Mouse (Mus musculus) embryonic facial prominence, embryonic 15.5 days (tissue): ENCODE data around the gene Eif5b. TPM values are rescaled to one million over a fixed set of nuclear protein-coding genes. Genes with fewer than 3 reads are reported as not detected.

Experiments used
- ATAC-seq: fragments of 200-750 bp; cut with Nextera tagmentation; 2 replicates; pipeline ENCODE4 v1.8.0; 2017; ENCODE audit warnings: low read depth, moderate TSS enrichment; ENCODE audit not compliant: insufficient number of reproducible peaks, low FRiP score, low TSS enrichment
- H3K27ac ChIP-seq: fragments of 300-500 bp; sonication (generic); replicated peaks from 2 replicates; pipeline ENCODE4 v1.5.1; 2015; ENCODE audit warnings: mild to moderate bottlenecking, inconsistent platforms
- H3K27me3 ChIP-seq: fragments of 300-500 bp; sonication (generic); 2 replicates; pipeline ENCODE4 v1.6.1; 2015; ENCODE audit warnings: inconsistent platforms
- H3K36me3 ChIP-seq: fragments of 300-500 bp; sonication (generic); 2 replicates; pipeline ENCODE4 v1.6.1; 2015; ENCODE audit warnings: mild to moderate bottlenecking, inconsistent platforms
- H3K4me1 ChIP-seq: fragments of 300-500 bp; sonication (generic); 2 replicates; pipeline ENCODE4 v1.6.1; 2015; ENCODE audit warnings: inconsistent platforms
- H3K4me2 ChIP-seq: fragments of 300-500 bp; sonication (generic); replicated peaks from 2 replicates; pipeline ENCODE4 v1.6.1; 2015; ENCODE audit warnings: mild to moderate bottlenecking, inconsistent platforms
- H3K4me3 ChIP-seq: fragments of 300-500 bp; sonication (generic); replicated peaks from 2 replicates; pipeline ENCODE4 v1.5.1; 2015; ENCODE audit warnings: mild to moderate bottlenecking, inconsistent platforms
- H3K9ac ChIP-seq: fragments of 300-500 bp; sonication (generic); 2 replicates; pipeline ENCODE4 v1.6.1; 2015; ENCODE audit warnings: inconsistent platforms
- H3K9me3 ChIP-seq: fragments of 300-500 bp; sonication (generic); replicated peaks from 2 replicates; pipeline ENCODE4 v1.6.1; 2016; ENCODE audit warnings: inconsistent platforms
- WGBS: fragments of 180-500 bp; shearing (Covaris S2); methylation state at CpG from one replicate; pipeline ENCODE4 v1.1.7; 2015; 5-methylcytosine and 5-hydroxymethylcytosine counted together
- polyA plus RNA-seq: library from polyadenylated mRNA; unstranded; fragments of >200 nt; fragmentation: Nextera tagmentation; extraction: Ambion mirVana; gene quantifications from 2 replicates; pipeline ENCODE4 v1.2.1, GENCODE M21; 2015

The Eif5b gene
- polyA plus RNA-seq, 1 experiment from 2014 or later, result 25.9 TPM

- WGBS, result 84% methylated on average over 7 of the region's 7 CpGs
- no peak overlapping the region for H3K27ac ChIP-seq
- no peak overlapping the region for H3K9ac ChIP-seq
- H3K9me3 ChIP-seq, result no peaks in the 10 kb centered on the region
- no peak overlapping the region for H3K4me2 ChIP-seq
- no peaks in the 10 kb centered on the region for H3K36me3 ChIP-seq
- no peak for ATAC-seq
- no peaks in the 10 kb centered on the region for H3K27me3 ChIP-seq
- H3K4me3 ChIP-seq, result no peak overlapping the region
- H3K4me1 ChIP-seq, result no peaks in the 10 kb centered on the region
Measured at GRCm38 (mm10) chr1:37977303-37977702, 20.5 kb upstream of the Eif5b start.

DNA sequence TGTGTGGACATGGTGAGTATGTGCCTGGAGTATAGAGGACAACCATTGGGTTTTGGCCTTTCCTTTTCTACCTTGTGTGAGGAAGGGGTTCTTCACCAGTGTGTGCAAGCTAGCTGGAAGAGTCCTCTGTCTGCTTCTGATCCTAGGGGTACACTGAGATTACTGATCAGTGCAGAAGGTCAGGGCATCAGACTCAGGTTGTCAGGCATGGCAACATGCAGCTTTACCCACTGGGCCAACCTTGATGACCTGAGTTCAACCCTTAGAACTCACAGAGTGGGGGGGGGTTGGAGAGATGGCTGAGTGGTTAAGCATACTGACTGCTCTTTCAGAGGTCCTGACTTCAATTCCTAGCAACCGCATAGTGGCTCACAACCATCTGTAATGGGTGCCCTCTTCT lies 13.5 kb upstream of the Eif5b start:
- Histone ChIP-seq H3K9me3 (no peaks in the 10 kb centered on the region), H3K4me2 (no peak overlapping the region), H3K4me1 (no peaks in the 10 kb centered on the region), H3K27ac (no peak overlapping the region), H3K9ac (no peak overlapping the region), H3K4me3 (no peak overlapping the region), H3K36me3 (peaks cover 34% of the 10 kb centered on the region), H3K27me3 (no peaks in the 10 kb centered on the region)
- 96% methylated on average over 1 of the region's 1 CpGs for WGBS
- no peak for ATAC-seq

DNA sequence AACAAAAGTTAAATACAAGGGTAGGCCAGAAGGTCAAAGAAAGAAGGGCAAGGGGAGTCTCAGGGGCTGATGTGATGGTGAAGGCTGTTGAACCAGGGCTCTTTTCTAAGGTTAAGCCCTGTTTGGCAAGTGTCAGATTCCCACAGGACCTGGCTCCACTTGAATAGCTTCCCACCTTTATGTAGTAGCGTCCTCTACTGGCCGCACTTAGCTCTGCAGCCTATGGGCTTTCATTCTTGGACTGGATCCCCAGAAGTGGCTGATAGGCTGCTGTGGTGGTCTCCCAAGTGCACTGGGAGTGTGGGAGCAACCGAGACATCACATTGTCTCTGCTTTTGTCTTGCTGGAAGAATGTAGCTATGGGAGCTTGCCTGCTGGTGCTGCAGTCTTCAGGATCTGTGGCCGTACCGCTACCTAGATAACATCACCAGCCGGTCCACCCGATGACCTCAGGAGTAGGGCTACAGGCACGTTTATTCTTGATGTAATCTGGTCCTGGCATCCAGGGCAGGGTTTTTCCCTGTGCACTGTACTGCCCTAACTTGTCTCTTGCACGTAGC lies 12.0 kb upstream of the Eif5b start:
- no peaks in the 10 kb centered on the region for H3K4me1 ChIP-seq
- no peak overlapping the region for H3K27ac ChIP-seq
- H3K4me3 ChIP-seq, result no peak overlapping the region
- no peak overlapping the region for H3K4me2 ChIP-seq
- no peaks in the 10 kb centered on the region for H3K27me3 ChIP-seq
- 82% methylated on average over 9 of the region's 9 CpGs for WGBS
- no peaks in the 10 kb centered on the region for H3K9me3 ChIP-seq
- peaks cover 46% of the 10 kb centered on the region for H3K36me3 ChIP-seq
- no peak overlapping the region for H3K9ac ChIP-seq
- ATAC-seq, result no peak

- no peak for ATAC-seq
- Histone ChIP-seq H3K9ac (no peak overlapping the region), H3K9me3 (no peaks in the 10 kb centered on the region), H3K4me1 (no peaks in the 10 kb centered on the region), H3K27me3 (no peaks in the 10 kb centered on the region), H3K27ac (no peak overlapping the region), H3K4me3 (no peak overlapping the region), H3K36me3 (peaks cover 65% of the 10 kb centered on the region), H3K4me2 (no peak overlapping the region)
- WGBS, result 92% methylated on average over 5 of the region's 5 CpGs
Measured at GRCm38 (mm10) chr1:37987856-37988255, 10.0 kb upstream of the Eif5b start.

DNA sequence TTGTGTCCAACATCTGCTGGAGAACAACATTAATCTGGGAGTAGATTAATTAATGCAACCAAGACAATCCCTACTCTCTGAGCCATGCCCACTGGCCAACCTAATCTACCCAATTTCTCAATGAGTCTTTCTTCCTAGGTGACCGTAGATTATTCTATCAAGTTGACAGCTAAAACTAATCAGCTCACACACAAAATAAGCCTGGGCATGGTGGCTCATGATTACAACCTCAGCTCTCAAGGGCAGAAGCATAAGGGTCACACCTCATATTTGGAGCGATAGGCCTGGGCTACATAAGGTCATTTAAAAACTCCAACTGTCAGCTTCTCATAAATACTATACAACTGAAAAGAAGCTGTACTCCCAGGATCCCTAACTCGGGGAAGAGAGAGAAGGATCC lies 1.6 kb upstream of the Eif5b start:
- Histone ChIP-seq H3K27ac (no peak overlapping the region), H3K4me3 (peak overlapping the region; percentile 83)
- no peak for ATAC-seq

GRCm38 (mm10) chr1:37996877-37997484 lies 829 bp upstream of the Eif5b start:
- peak overlapping the region; percentile 96 for H3K27ac ChIP-seq
- peaks cover 18% of the 10 kb centered on the region for H3K4me1 ChIP-seq
- ATAC-seq, result peak; percentile 96
- no peaks in the 10 kb centered on the region for H3K9me3 ChIP-seq
- H3K9ac ChIP-seq, result peak overlapping the region; percentile 68
- H3K4me2 ChIP-seq, result peak overlapping the region; percentile 84
- H3K27me3 ChIP-seq, result no peaks in the 10 kb centered on the region
- peaks cover 35% of the 10 kb centered on the region for H3K36me3 ChIP-seq
- under 1% methylated on average over 42 of the region's 42 CpGs for WGBS
- H3K4me3 ChIP-seq, result peak overlapping the region; percentile 83

More for the DNA sequence above, 1.6 kb upstream of the Eif5b start:
- WGBS, result 44% methylated on average over 3 of the region's 3 CpGs
- H3K4me2 ChIP-seq, result peak overlapping the region; percentile 84
- no peaks in the 10 kb centered on the region for H3K27me3 ChIP-seq
- H3K9me3 ChIP-seq, result no peaks in the 10 kb centered on the region
- H3K36me3 ChIP-seq, result peaks cover 42% of the 10 kb centered on the region
- peaks cover 18% of the 10 kb centered on the region for H3K4me1 ChIP-seq
- peak overlapping the region; percentile 68 for H3K9ac ChIP-seq

DNA sequence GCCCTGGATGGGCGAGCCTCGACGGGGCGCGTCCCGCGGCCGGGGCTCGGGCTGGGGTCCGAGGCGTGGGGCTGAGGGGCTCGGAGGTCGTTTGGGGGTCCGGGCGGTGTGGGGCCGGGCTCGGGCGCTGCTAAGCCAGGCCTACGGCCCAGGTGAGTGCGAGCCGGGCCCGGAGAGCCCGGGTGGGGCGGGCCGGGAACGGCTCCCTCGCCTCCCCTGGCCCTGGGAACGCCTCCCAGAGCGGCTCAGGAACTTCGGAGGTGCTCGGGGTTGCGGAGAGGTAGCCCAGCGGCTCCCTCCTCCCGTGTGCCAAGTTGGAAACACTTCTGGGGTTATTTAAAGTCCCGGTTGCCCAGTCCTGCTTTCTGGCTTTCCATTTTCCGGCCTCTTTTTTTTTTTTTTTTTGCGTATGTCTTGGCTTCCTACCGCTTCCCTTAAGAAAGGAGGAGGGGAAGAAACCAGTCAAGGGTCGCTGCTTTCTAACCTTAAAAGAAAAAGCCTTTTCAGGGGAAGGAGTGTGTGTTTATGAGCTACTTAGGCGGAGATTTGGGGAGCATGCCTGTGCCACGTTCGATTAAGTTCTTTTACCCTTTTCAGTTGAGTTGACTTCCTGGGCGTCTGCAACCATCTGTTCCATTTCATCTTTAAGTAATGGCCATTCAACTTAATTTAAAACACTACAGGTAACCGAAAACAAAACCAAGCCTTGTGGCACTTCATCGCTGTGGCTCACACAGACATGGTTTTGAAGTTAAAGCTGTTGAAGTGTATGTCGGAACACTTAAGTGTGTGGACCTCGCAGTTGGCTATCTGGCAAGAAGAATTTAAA lies 775 bp downstream of the Eif5b start:
- H3K4me1 ChIP-seq, result peaks cover 18% of the 10 kb centered on the region
- H3K27me3 ChIP-seq, result no peaks in the 10 kb centered on the region
- peak; percentile 8; the same call in 1 of the 2 replicates for ATAC-seq
- peak overlapping the region; percentile 83 for H3K4me3 ChIP-seq
- H3K27ac ChIP-seq, result peak overlapping the region; percentile 96
- H3K36me3 ChIP-seq, result peaks cover 20% of the 10 kb centered on the region
- peak overlapping the region; percentile 84 for H3K4me2 ChIP-seq
- peak overlapping the region; percentile 91 for H3K9ac ChIP-seq
- 3% methylated on average over 34 of the region's 47 CpGs for WGBS
- no peaks in the 10 kb centered on the region for H3K9me3 ChIP-seq

- WGBS, result 72% methylated on average over 3 of the region's 3 CpGs
- H3K36me3 ChIP-seq, result peaks cover 10% of the 10 kb centered on the region
- no peak overlapping the region for H3K27ac ChIP-seq
- H3K27me3 ChIP-seq, result no peaks in the 10 kb centered on the region
- H3K9me3 ChIP-seq, result no peaks in the 10 kb centered on the region
- ATAC-seq, result no peak
- H3K9ac ChIP-seq, result no peak overlapping the region
- no peak overlapping the region for H3K4me3 ChIP-seq
- peaks cover 18% of the 10 kb centered on the region for H3K4me1 ChIP-seq
- no peak overlapping the region for H3K4me2 ChIP-seq
Measured at GRCm38 (mm10) chr1:37999552-37999951, 1.7 kb downstream of the Eif5b start.

- Histone ChIP-seq H3K9ac (no peak overlapping the region), H3K27ac (no peak overlapping the region), H3K4me3 (no peak overlapping the region), H3K4me1 (peaks cover 17% of the 10 kb centered on the region), H3K36me3 (no peaks in the 10 kb centered on the region), H3K4me2 (no peak overlapping the region), H3K27me3 (no peaks in the 10 kb centered on the region), H3K9me3 (no peaks in the 10 kb centered on the region)
- WGBS, result 90% methylated on average over 8 of the region's 8 CpGs
- ATAC-seq, result no peak
Measured at GRCm38 (mm10) chr1:38000844-38001243, 3.0 kb downstream of the Eif5b start.

- ATAC-seq, result no peak
- H3K4me1 ChIP-seq, result peaks cover 11% of the 10 kb centered on the region
- H3K4me3 ChIP-seq, result no peak overlapping the region
- H3K9ac ChIP-seq, result no peak overlapping the region
- WGBS, result 96% methylated on average over 9 of the region's 9 CpGs
- no peak overlapping the region for H3K27ac ChIP-seq
- H3K36me3 ChIP-seq, result no peaks in the 10 kb centered on the region
- no peak overlapping the region for H3K4me2 ChIP-seq
- H3K9me3 ChIP-seq, result no peaks in the 10 kb centered on the region
- no peaks in the 10 kb centered on the region for H3K27me3 ChIP-seq
Measured at GRCm38 (mm10) chr1:38001956-38002355, 4.1 kb downstream of the Eif5b start.

DNA sequence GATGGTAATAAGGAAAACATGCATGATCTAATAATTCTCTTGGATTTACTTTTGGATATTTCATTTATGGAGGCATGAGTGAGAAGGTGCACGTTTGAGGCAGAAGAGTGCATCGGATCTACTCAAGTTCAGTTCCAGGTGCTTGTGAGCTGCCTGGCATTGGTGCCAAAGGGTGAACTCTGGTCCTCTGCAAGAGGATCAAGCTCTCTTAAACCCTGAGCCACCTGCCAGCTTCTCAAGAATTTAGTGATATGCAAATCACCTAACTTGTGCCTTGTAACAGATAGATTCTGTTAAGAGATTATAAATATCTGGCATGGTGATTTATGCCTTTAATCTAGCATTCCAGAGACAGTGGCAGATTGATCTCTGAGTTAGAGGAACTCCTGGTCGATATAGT lies 5.2 kb downstream of the Eif5b start:
- H3K27me3 ChIP-seq, result no peaks in the 10 kb centered on the region
- H3K27ac ChIP-seq, result no peak overlapping the region
- no peak overlapping the region for H3K9ac ChIP-seq
- H3K4me3 ChIP-seq, result no peak overlapping the region
- H3K9me3 ChIP-seq, result no peaks in the 10 kb centered on the region
- H3K36me3 ChIP-seq, result no peaks in the 10 kb centered on the region
- ATAC-seq, result no peak
- WGBS, result 83% methylated on average over 3 of the region's 3 CpGs
- peaks cover 11% of the 10 kb centered on the region for H3K4me1 ChIP-seq
- H3K4me2 ChIP-seq, result no peak overlapping the region
